In genomic region chr1:151236141-151236930, GRCm38 (mm10) we compare ENCODE assay signal across 10 mouse cellular contexts. TPM values are rescaled to one million over a fixed set of nuclear protein-coding genes. Genes with fewer than 3 reads are reported as not detected.
DNase-seq lines count a peak whose midpoint lies in the region; ATAC-seq and TF ChIP-seq lines count a peak whose summit lies in the region.
"Had no signal": no experiment of that assay in that cellular context is flagged by ENCODE, and none has a peak within 500 bp of the region (broad histone marks: within the 10 kb centered on the region; RNA-seq: fewer than 3 reads in every experiment).

No protein-coding gene starts in this region.

- H3K36me3 ChIP-seq in midbrain, embryonic 10.5 days: no peaks in the 10 kb centered on the region
- no peaks in the 10 kb centered on the region for H3K36me3 ChIP-seq in midbrain, postnatal 0 days (ENCODE audit: insufficient read depth, low read length)
- no peaks in the 10 kb centered on the region for H3K36me3 ChIP-seq in intestine, embryonic 15.5 days
- H3K36me3 ChIP-seq: neural tube, embryonic 12.5 days had no signal

- peaks cover 3% of the 10 kb centered on the region; the same call in 1 of the 2 replicates for H3K9me3 ChIP-seq in midbrain, embryonic 10.5 days (replicated peaks)
- 0 out of 2 replicates have a peak, but pooled peaks cover 3% of the 10 kb centered on the region for H3K9me3 ChIP-seq in midbrain, postnatal 0 days (ENCODE audit: low read length)
- no peaks in the 10 kb centered on the region for H3K9me3 ChIP-seq in intestine, embryonic 15.5 days
- H3K9me3 ChIP-seq: neural tube, embryonic 12.5 days had no signal

- TF ChIP-seq CTCF in midbrain, postnatal 0 days (IDR thresholded peaks at IDR 0.05): no peak

- peak overlapping the region; percentile 76 for H3K27ac ChIP-seq in midbrain, embryonic 10.5 days (replicated peaks)
- no peak overlapping the region for H3K27ac ChIP-seq in midbrain, postnatal 0 days (ENCODE audit: low read depth, low read length)
- H3K27ac ChIP-seq in intestine, embryonic 15.5 days: no peak overlapping the region
- H3K27ac ChIP-seq: neural tube, embryonic 12.5 days had no signal

- peaks cover 22% of the 10 kb centered on the region for H3K4me1 ChIP-seq in midbrain, embryonic 10.5 days
- H3K4me1 ChIP-seq in midbrain, postnatal 0 days (ENCODE audit: insufficient read depth, low read length): no peaks in the 10 kb centered on the region
- H3K4me1 ChIP-seq in intestine, embryonic 15.5 days (replicated peaks): no peaks in the 10 kb centered on the region

- no peak overlapping the region for H3K4me2 ChIP-seq in midbrain, postnatal 0 days (ENCODE audit: low read depth, low read length, poor library complexity, severe bottlenecking)
- no peak overlapping the region for H3K4me2 ChIP-seq in intestine, embryonic 15.5 days (replicated peaks)
- H3K4me2 ChIP-seq: neural tube, embryonic 12.5 days had no signal

- 84% methylated on average over 13 of the region's 13 CpGs for WGBS in midbrain, embryonic 10.5 days
- 64% methylated on average over 13 of the region's 13 CpGs for WGBS in midbrain, postnatal 0 days
- WGBS in intestine, embryonic 15.5 days: 66% methylated on average over 13 of the region's 13 CpGs

- H3K27me3 ChIP-seq in midbrain, embryonic 10.5 days (ENCODE audit: low read depth, poor library complexity, severe bottlenecking): no peaks in the 10 kb centered on the region
- no peaks in the 10 kb centered on the region for H3K27me3 ChIP-seq in midbrain, postnatal 0 days (ENCODE audit: insufficient read depth, low read length)
- H3K27me3 ChIP-seq in intestine, embryonic 15.5 days (replicated peaks): no peaks in the 10 kb centered on the region
- H3K27me3 ChIP-seq: neural tube, embryonic 12.5 days had no signal

- no peak overlapping the region for H3K9ac ChIP-seq in midbrain, postnatal 0 days (replicated peaks; ENCODE audit: low read length, poor library complexity, severe bottlenecking)
- no peak overlapping the region for H3K9ac ChIP-seq in intestine, embryonic 15.5 days
- H3K9ac ChIP-seq: neural tube, embryonic 12.5 days had no signal

- intact Hi-C loops in heart, postnatal 25 days (cut with DNase I): loop anchor here (5.0 kb wide), 1 partner anchor 114 kb away; no protein-coding TSS in a partner anchor

- no peak for DNase-seq in midbrain, embryonic 10.5 days (ENCODE audit: low spot score)
- DNase-seq in midbrain, postnatal 0 days (ENCODE audit: low spot score): no peak
- peak; percentile 93 for DNase-seq in fibroblast of lung, adult 2 months (ENCODE audit: low read depth)
- DNase-seq in heart, postnatal 25 days (ENCODE audit: low spot score): peak; percentile 65
- DNase-seq in lung, postnatal 4 days: peak; percentile 24 to 44
- no peak for DNase-seq in urinary bladder, adult 18-20 months (ENCODE audit: low spot score in 2 of 2)
- no peak for DNase-seq in spleen, postnatal 36 days (ENCODE audit: low spot score in 2 of 2)

- no peak for ATAC-seq in midbrain, postnatal 0 days (ENCODE audit: low FRiP score)
- no peak for ATAC-seq in intestine, embryonic 15.5 days

- H3K4me3 ChIP-seq in midbrain, embryonic 10.5 days: no peak overlapping the region
- H3K4me3 ChIP-seq in midbrain, postnatal 0 days (ENCODE audit: low read depth, low read length): no peak overlapping the region
- H3K4me3 ChIP-seq in intestine, embryonic 15.5 days (replicated peaks): no peak overlapping the region
- H3K4me3 ChIP-seq: neural tube, embryonic 12.5 days had no signal

RNA-seq across cellular contexts. Expression of gene Gm47996, which starts 26.4 kb away (rescaled TPM):
- 0.15 TPM in 1 of 2 replicates, not detected in the other for polyA plus RNA-seq in midbrain, embryonic 10.5 days (2016; fragmentation: Nextera tagmentation; extraction: Ambion mirVana)
- total RNA-seq in midbrain, postnatal 0 days (2014; rRNA removed): not detected in 2 replicates
- not detected in 2 replicates for polyA plus RNA-seq in midbrain, postnatal 0 days (2015; fragmentation: Nextera tagmentation; extraction: Ambion mirVana)
- total RNA-seq in heart, postnatal 25 days (2021): not detected
- not detected in 2 replicates for polyA plus RNA-seq in intestine, embryonic 15.5 days (2015; fragmentation: Nextera tagmentation; extraction: Ambion mirVana)
- polyA plus RNA-seq: intestine, embryonic 14.5 days; neural tube, embryonic 12.5 days had no signal

RNA-seq across cellular contexts. Expression of gene 3110040M04Rik, which starts 32.4 kb away (rescaled TPM):
- not detected in 2 replicates for polyA plus RNA-seq in midbrain, embryonic 10.5 days (2016; fragmentation: Nextera tagmentation; extraction: Ambion mirVana)
- total RNA-seq in midbrain, postnatal 0 days (2014; rRNA removed): not detected in 2 replicates
- polyA plus RNA-seq in midbrain, postnatal 0 days (2015; fragmentation: Nextera tagmentation; extraction: Ambion mirVana): not detected in 2 replicates
- total RNA-seq in heart, postnatal 25 days (2021): not detected
- polyA plus RNA-seq in intestine, embryonic 15.5 days (2015; fragmentation: Nextera tagmentation; extraction: Ambion mirVana): 0.24 TPM in 1 of 2 replicates, not detected in the other
- polyA plus RNA-seq: neural tube, embryonic 12.5 days had no signal

RNA-seq across cellular contexts. Expression of gene Gm47995, which starts 38.1 kb away (rescaled TPM):
- polyA plus RNA-seq in midbrain, embryonic 10.5 days (2016; fragmentation: Nextera tagmentation; extraction: Ambion mirVana): not detected in 2 replicates
- not detected in 2 replicates for total RNA-seq in midbrain, postnatal 0 days (2014; rRNA removed)
- not detected in 2 replicates for polyA plus RNA-seq in midbrain, postnatal 0 days (2015; fragmentation: Nextera tagmentation; extraction: Ambion mirVana)
- not detected for total RNA-seq in heart, postnatal 25 days (2021)
- not detected in 2 replicates for polyA plus RNA-seq in intestine, embryonic 15.5 days (2015; fragmentation: Nextera tagmentation; extraction: Ambion mirVana)
- polyA plus RNA-seq: intestine, embryonic 14.5 days had no signal

RNA-seq across cellular contexts. Expression of gene Gm8947, which starts 44.2 kb away (rescaled TPM):
- polyA plus RNA-seq in midbrain, embryonic 10.5 days (2016; fragmentation: Nextera tagmentation; extraction: Ambion mirVana): 0.22 and 0.23 TPM in 2 replicates
- total RNA-seq in midbrain, postnatal 0 days (2014; rRNA removed): not detected in 2 replicates
- polyA plus RNA-seq in midbrain, postnatal 0 days (2015; fragmentation: Nextera tagmentation; extraction: Ambion mirVana): not detected in 2 replicates
- total RNA-seq in heart, postnatal 25 days (2021): not detected
- polyA plus RNA-seq in intestine, embryonic 15.5 days (2015; fragmentation: Nextera tagmentation; extraction: Ambion mirVana): 0.18 and 0.24 TPM in 2 replicates

RNA-seq across cellular contexts. Expression of gene Gm47985, which starts 54.0 kb away (rescaled TPM):
- polyA plus RNA-seq in midbrain, embryonic 10.5 days (2016; fragmentation: Nextera tagmentation; extraction: Ambion mirVana): 0.09 and 0.23 TPM in 2 replicates
- not detected in 2 replicates for total RNA-seq in midbrain, postnatal 0 days (2014; rRNA removed)
- not detected in 2 replicates for polyA plus RNA-seq in midbrain, postnatal 0 days (2015; fragmentation: Nextera tagmentation; extraction: Ambion mirVana)
- total RNA-seq in heart, postnatal 25 days (2021): 1 to 10 TPM in 1 of 2 experiments, under 1 TPM in 1; 0.26 to 1.1 TPM
- not detected in 2 replicates for polyA plus RNA-seq in intestine, embryonic 15.5 days (2015; fragmentation: Nextera tagmentation; extraction: Ambion mirVana)

Comparison
In these comparisons a context has a peak if more than half of its experiments do, and no peak if none do; other contexts are left out.
1. DNase-seq: peak in fibroblast of lung, adult 2 months (single experiment), heart, postnatal 25 days (single experiment) and lung, postnatal 4 days (2 of 2); none in midbrain, embryonic 10.5 days (single experiment), midbrain, postnatal 0 days (single experiment), urinary bladder, adult 18-20 months (0 of 2) and spleen, postnatal 36 days (0 of 2).